Mouse (Mus musculus): ENCODE results near the gene Eif4ebp2.

Gene Eif4ebp2

GRCm38 (mm10) chr10:61418131-61418900 is 34.1 kb downstream of the Eif4ebp2 start:
- DNase-seq (ENCODE audit: low spot score in 2 of 2), result no peak

- DNase-seq (ENCODE audit: low spot score in 2 of 2), result no peak
Observed at GRCm38 (mm10) chr10:61417672-61418071, 34.8 kb downstream of the Eif4ebp2 start, which contains the start of gene Nodal. TSS of gene Nodal (plus strand) at chr10:61417972.

GRCm38 (mm10) chr10:61417046-61417445 is 35.4 kb downstream of the Eif4ebp2 start:
- DNase-seq (ENCODE audit: low spot score in 2 of 2), result no peak

- DNase-seq (ENCODE audit: low spot score in 2 of 2), result no peak
Observed at GRCm38 (mm10) chr10:61416561-61416960, 35.9 kb downstream of the Eif4ebp2 start.

- no peak for DNase-seq (ENCODE audit: low spot score in 2 of 2)
Observed at GRCm38 (mm10) chr10:61415890-61416289, 36.6 kb downstream of the Eif4ebp2 start.

- DNase-seq (ENCODE audit: low spot score in 2 of 2), result no peak
Observed at GRCm38 (mm10) chr10:61415240-61415639, 37.2 kb downstream of the Eif4ebp2 start.

- no peak for DNase-seq (ENCODE audit: low spot score in 2 of 2)
Observed at GRCm38 (mm10) chr10:61412910-61413625, 39.4 kb downstream of the Eif4ebp2 start.

- no peak for DNase-seq (ENCODE audit: low spot score in 2 of 2)
Observed at GRCm38 (mm10) chr10:61410193-61410592, 42.3 kb downstream of the Eif4ebp2 start.

GRCm38 (mm10) chr10:61409776-61410175 is 42.7 kb downstream of the Eif4ebp2 start:
- no peak for DNase-seq (ENCODE audit: low spot score in 2 of 2)

GRCm38 (mm10) chr10:61405958-61406357 is 46.5 kb downstream of the Eif4ebp2 start:
- DNase-seq (ENCODE audit: low spot score in 2 of 2), result no peak

GRCm38 (mm10) chr10:61402911-61403310 is 49.5 kb downstream of the Eif4ebp2 start:
- DNase-seq (ENCODE audit: low spot score in 2 of 2), result no peak

GRCm38 (mm10) chr10:61402480-61402879 is 50.0 kb downstream of the Eif4ebp2 start:
- DNase-seq (ENCODE audit: low spot score in 2 of 2), result no peak

- DNase-seq (ENCODE audit: low spot score in 2 of 2), result no peak
Observed at GRCm38 (mm10) chr10:61400407-61400806, 52.1 kb downstream of the Eif4ebp2 start.

GRCm38 (mm10) chr10:61399156-61399734 is 53.2 kb downstream of the Eif4ebp2 start:
- DNase-seq (ENCODE audit: low spot score in 2 of 2), result peak; percentile 38 to 61

- no peak for DNase-seq (ENCODE audit: low spot score in 2 of 2)
Observed at GRCm38 (mm10) chr10:61398125-61398524, 54.3 kb downstream of the Eif4ebp2 start.

GRCm38 (mm10) chr10:61394476-61395136 is 57.9 kb downstream of the Eif4ebp2 start:
- DNase-seq (ENCODE audit: low spot score in 2 of 2), result no peak

GRCm38 (mm10) chr10:61392584-61392983 is 59.9 kb downstream of the Eif4ebp2 start:
- DNase-seq (ENCODE audit: low spot score in 2 of 2), result no peak

GRCm38 (mm10) chr10:61390148-61390547 is 62.3 kb downstream of the Eif4ebp2 start:
- no peak for DNase-seq (ENCODE audit: low spot score in 2 of 2)

- no peak for DNase-seq (ENCODE audit: low spot score in 2 of 2)
Observed at GRCm38 (mm10) chr10:61389020-61389419, 63.4 kb downstream of the Eif4ebp2 start.

- no peak for DNase-seq (ENCODE audit: low spot score in 2 of 2)
Observed at GRCm38 (mm10) chr10:61386284-61386683, 66.2 kb downstream of the Eif4ebp2 start.

- no peak for DNase-seq (ENCODE audit: low spot score in 2 of 2)
Observed at GRCm38 (mm10) chr10:61385174-61385573, 67.3 kb downstream of the Eif4ebp2 start.

- DNase-seq (ENCODE audit: low spot score in 2 of 2), result no peak
Observed at GRCm38 (mm10) chr10:61383715-61384047, 68.8 kb downstream of the Eif4ebp2 start.
